Mouse (Mus musculus) liver, postnatal 0 days (tissue): ENCODE results near the gene Shroom3.

Experiments
- CTCF ChIP-seq: sonication (generic); IDR thresholded peaks from 2 replicates; pipeline ENCODE4 v1.5.1; 2016; ENCODE audit warnings: antibody characterized with exemption, low read depth
- EP300 ChIP-seq: IDR thresholded peaks from 2 replicates; pipeline ENCODE4 v1.6.1; 2016; ENCODE audit warnings: antibody characterized with exemption, low read depth, mild to moderate bottlenecking

- TF ChIP-seq EP300 (no peak), CTCF (no peak)
These were observed 121.1 kb downstream of the Shroom3 start for GRCm38 (mm10) chr5:92804379-92804778.
